Mouse (Mus musculus) E14TG2a.4 (cell line): ENCODE results near the gene Tmem50a.
A peak's percentile ranks its signal among the peaks of the same experiment; 100 is the strongest.
"Not testable (repeated sequence)": the region's sequence is repeated elsewhere in the genome, so short reads cannot be mapped to it uniquely, and the experiment has no call there.

ENCODE experiments used
- H3K27me3 ChIP-seq: 2 replicates; pipeline ENCODE4 v1.6.1; 2014; ENCODE audit warnings: low read length, control low read depth; ENCODE audit not compliant: insufficient read depth
- H3K36me3 ChIP-seq: 2 replicates; pipeline ENCODE4 v1.6.1; 2014; ENCODE audit warnings: low read length, control low read depth; ENCODE audit not compliant: insufficient read depth
- H3K4me1 ChIP-seq: replicated peaks from 2 replicates; pipeline ENCODE4 v1.6.1; 2014; ENCODE audit warnings: low read depth, low read length, control low read depth
- H3K4me3 ChIP-seq: replicated peaks from 2 replicates; pipeline ENCODE4 v1.5.1; 2014; ENCODE audit warnings: mild to moderate bottlenecking, low read length
- H3K9me3 ChIP-seq: 2 replicates; pipeline ENCODE4 v1.6.1; 2014; ENCODE audit warnings: low read length, control low read depth
- CTCF ChIP-seq: conservative IDR thresholded peaks from 2 replicates; pipeline ENCODE4 v1.5.1; 2014; ENCODE audit warnings: low read length
- NANOG ChIP-seq: IDR thresholded peaks from 2 replicates; pipeline ENCODE4 v1.6.1; 2014; ENCODE audit warnings: borderline replicate concordance, low read length, mixed read lengths
- POU5F1 ChIP-seq: IDR thresholded peaks from 2 replicates; pipeline ENCODE4 v1.6.1; 2014; ENCODE audit warnings: low read length, borderline replicate concordance

The Tmem50a gene

DNA sequence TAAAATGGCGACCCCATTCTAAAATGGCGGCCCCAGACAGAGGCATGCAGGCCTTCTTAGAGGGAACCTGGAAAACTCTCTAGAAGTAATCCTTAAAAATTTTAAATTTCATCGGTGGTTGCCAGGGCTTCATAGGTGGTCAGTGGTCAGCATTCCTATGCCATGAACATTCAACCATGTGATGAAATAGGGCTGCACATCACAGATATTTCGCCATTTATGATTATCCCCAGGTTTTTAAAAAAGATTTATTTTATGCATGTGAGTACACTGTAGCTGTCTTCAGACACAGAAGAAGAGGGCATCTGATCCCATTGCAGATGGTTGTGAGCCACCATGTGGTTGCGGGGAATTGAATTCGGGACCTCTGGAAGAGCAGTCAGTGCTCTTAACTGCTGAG, 5.8 kb upstream of the Tmem50a start:
- no peaks in the 10 kb centered on the region for H3K27me3 ChIP-seq
- no peak overlapping the region for H3K4me3 ChIP-seq
- no peaks in the 10 kb centered on the region for H3K9me3 ChIP-seq
- peaks cover 16% of the 10 kb centered on the region for H3K36me3 ChIP-seq
- H3K4me1 ChIP-seq = peaks cover 48% of the 10 kb centered on the region
- TF ChIP-seq CTCF (no peak), NANOG (no peak), POU5F1 (no peak)

GRCm38 (mm10) chr4:134919733-134920540, 5.1 kb upstream of the Tmem50a start:
- Histone ChIP-seq H3K27me3 (no peaks in the 10 kb centered on the region), H3K36me3 (peaks cover 9% of the 10 kb centered on the region), H3K9me3 (no peaks in the 10 kb centered on the region), H3K4me3 (no peak overlapping the region), H3K4me1 (peaks cover 47% of the 10 kb centered on the region)
- no peak for TF ChIP-seq POU5F1
- TF ChIP-seq CTCF = no peak
- no peak for TF ChIP-seq NANOG

DNA sequence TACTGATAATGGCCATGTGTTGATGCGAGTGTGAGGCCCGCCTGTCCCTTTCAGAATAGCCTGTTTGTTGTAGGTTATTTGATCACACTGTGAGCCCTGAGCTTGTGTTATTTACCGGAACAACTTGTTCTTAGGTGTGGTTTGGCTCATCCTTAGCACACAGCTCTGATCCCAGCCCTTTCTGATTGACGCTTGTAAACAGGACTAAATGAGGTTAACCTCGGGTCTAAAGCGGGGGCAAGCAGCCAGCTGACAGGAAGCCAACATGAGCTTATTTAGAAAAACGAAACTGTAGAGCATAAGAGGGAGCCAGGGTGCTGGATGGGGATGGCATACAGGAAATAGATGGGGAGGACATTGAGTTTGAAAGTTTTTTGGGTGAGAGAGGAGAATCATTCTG, 3.6 kb upstream of the Tmem50a start:
- Histone ChIP-seq H3K4me3 (no peak overlapping the region), H3K4me1 (peaks cover 51% of the 10 kb centered on the region), H3K36me3 (no peaks in the 10 kb centered on the region), H3K27me3 (no peaks in the 10 kb centered on the region), H3K9me3 (no peaks in the 10 kb centered on the region)
- TF ChIP-seq CTCF (no peak), POU5F1 (no peak), NANOG (no peak)

DNA sequence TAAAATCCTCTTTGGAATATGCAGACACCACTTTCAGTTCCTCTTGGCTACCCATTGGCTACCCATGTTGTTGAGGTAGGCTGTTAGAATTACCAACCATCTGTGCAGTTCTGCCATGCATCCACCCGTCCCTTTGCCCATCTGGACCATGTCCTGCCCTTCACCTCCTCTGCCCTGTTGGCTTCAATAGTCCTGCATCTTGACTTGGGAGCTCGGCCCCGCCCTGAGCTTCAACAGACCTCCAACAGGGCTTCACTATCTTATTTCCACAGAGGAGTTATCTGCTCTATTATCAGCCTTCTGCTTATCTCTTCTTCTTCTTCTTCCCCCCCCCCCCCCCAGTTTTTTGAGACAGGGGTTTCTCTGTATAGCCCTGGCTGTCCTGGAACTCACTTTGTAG, 2.4 kb upstream of the Tmem50a start:
- Histone ChIP-seq H3K4me3 (no peak overlapping the region), H3K27me3 (no peaks in the 10 kb centered on the region), H3K36me3 (peaks cover 5% of the 10 kb centered on the region), H3K4me1 (peaks cover 49% of the 10 kb centered on the region), H3K9me3 (no peaks in the 10 kb centered on the region)
- TF ChIP-seq NANOG (no peak), CTCF (no peak), POU5F1 (no peak)

DNA sequence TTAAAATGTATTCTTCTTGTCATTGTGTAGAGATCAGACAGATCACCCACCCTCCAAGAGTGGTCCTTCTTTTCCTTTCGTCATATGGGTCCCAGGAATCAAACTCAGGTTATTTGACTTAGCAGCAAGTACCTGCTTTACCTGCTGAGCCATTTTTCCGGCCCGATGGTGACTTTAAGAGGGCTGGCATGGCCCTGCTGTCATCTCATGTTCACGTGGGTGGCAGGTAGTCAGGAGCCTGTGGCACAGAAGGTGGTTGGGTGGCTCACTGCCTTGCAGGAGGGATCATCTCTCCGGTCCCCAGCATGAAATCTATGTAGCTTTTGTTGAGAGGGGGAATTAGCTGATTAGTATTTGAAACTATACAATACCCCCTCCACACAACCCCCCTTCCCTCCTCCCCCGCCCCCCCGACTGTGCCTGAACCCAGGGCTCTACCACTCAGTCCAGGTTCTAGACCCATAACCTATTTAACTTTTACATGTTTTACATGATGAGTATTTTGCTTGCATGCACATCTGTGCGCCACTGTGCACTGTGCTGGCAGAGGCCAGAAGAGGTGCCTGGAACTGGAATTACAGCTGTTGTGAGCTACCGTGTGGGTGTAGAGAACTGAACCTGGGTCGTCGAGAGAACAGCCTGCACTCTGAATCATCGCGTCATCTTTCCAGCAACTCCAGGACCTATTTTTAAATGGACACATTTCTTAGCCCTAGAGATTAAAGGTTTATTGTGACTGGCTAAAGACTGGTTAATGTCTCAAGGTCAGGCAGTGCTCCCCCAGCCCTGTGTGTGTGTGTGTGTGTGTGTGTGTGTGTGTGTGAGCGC, 613 bp upstream of the Tmem50a start:
- peak overlapping the region; percentile 96 for H3K4me3 ChIP-seq
- TF ChIP-seq CTCF (no peak), NANOG (no peak), POU5F1 (no peak)
- H3K9me3 ChIP-seq = peaks cover 6% of the 10 kb centered on the region
- H3K36me3 ChIP-seq = peaks cover 20% of the 10 kb centered on the region
- H3K27me3 ChIP-seq = no peaks in the 10 kb centered on the region
- H3K4me1 ChIP-seq = peaks cover 45% of the 10 kb centered on the region

- Histone ChIP-seq H3K4me3 (peak overlapping the region; percentile 96), H3K36me3 (peaks cover 32% of the 10 kb centered on the region), H3K4me1 (peaks cover 33% of the 10 kb centered on the region), H3K27me3 (no peaks in the 10 kb centered on the region), H3K9me3 (peaks cover 6% of the 10 kb centered on the region)
- no peak for TF ChIP-seq POU5F1
- TF ChIP-seq NANOG = no peak
- TF ChIP-seq CTCF = no peak
Measured at GRCm38 (mm10) chr4:134914122-134914863, 531 bp downstream of the Tmem50a start.

DNA sequence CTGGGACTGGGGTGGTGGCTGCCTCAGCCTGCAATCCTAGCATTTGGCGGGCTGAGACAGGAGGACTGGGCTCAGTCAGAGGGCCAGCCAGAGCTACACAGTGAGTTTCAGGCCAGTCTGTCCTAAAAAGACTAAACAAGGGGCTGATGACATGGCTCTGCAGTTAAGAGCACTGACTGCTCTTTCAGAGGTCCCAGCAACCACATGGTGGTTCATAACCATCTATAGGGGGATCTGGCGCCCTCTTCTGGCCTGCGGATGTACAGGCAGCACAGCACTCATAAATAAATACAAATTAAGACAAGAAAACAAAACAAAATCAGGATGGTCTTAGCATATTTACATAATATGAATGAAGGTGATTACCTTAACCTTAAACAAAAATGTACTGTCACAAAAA, 1.4 kb downstream of the Tmem50a start:
- TF ChIP-seq NANOG (no peak), POU5F1 (no peak), CTCF (peak; percentile 93)
- no peaks in the 10 kb centered on the region for H3K27me3 ChIP-seq
- peaks cover 41% of the 10 kb centered on the region for H3K36me3 ChIP-seq
- peaks cover 35% of the 10 kb centered on the region for H3K4me1 ChIP-seq
- peak overlapping the region; percentile 96 for H3K4me3 ChIP-seq
- H3K9me3 ChIP-seq = peaks cover 6% of the 10 kb centered on the region

DNA sequence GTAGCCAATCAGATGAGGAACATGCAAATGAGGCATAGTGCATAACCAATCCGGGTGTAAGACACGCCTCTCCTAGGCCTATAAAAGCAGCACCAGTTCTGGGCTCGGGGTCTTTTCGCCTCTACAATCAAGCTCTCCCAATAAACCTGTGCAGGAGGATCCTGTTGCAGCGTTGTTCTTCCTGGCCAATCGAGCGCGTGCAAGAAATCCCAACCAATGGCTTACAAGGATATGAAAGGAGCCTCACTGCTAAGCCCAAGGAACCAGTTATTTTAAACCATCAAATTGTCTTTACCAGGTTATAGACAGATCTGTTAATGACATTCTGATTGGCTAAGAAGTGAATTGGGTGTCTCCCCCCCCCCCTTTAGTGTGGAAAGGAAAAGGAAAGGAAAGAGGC, 3.4 kb downstream of the Tmem50a start:
- H3K27me3 ChIP-seq, H3K4me3 ChIP-seq, H3K9me3 ChIP-seq: not testable (repeated sequence)
- peaks cover 51% of the 10 kb centered on the region for H3K4me1 ChIP-seq
- peaks cover 61% of the 10 kb centered on the region for H3K36me3 ChIP-seq
